Mouse (Mus musculus) C2C12 (cell line): Measurements from ENCODE around the gene Tmem144. TPM values are rescaled to one million over a fixed set of nuclear protein-coding genes. Genes with fewer than 3 reads are reported as not detected.

Experiments
- H3K27me3 ChIP-seq: one replicate; pipeline ENCODE4 v1.6.1; 2011; ENCODE audit not compliant: control insufficient read depth, insufficient read depth, insufficient read length
- H3K36me3 ChIP-seq: one replicate; pipeline ENCODE4 v1.6.1; 2011; ENCODE audit not compliant: control insufficient read depth, insufficient read depth
- H3K4me3 ChIP-seq: one replicate; pipeline ENCODE4 v1.5.1; 2011; ENCODE audit warnings: mild to moderate bottlenecking, control low read depth; ENCODE audit not compliant: poor library complexity, insufficient read depth, severe bottlenecking
- H3K79me2 ChIP-seq: one replicate; pipeline ENCODE4 v1.6.1; 2011; ENCODE audit not compliant: control insufficient read depth, insufficient read depth
- H3K79me3 ChIP-seq: one replicate; pipeline ENCODE4 v1.6.1; 2011; ENCODE audit warnings: low read depth, control low read depth
- H3ac ChIP-seq: one replicate; pipeline ENCODE3; 2011; ENCODE audit warnings: low read depth; ENCODE audit not compliant: control insufficient read depth, insufficient read length
- CEBPB ChIP-seq: IDR thresholded peaks from one replicate; pipeline ENCODE4 v1.6.1; 2011; ENCODE audit warnings: low read depth, mild to moderate bottlenecking, control low read depth, moderate library complexity
- CTCF ChIP-seq: IDR thresholded peaks from one replicate; pipeline ENCODE4 v1.5.1; 2011; ENCODE audit not compliant: control insufficient read depth, insufficient read depth, insufficient read length
- FOSL1 ChIP-seq: IDR thresholded peaks from one replicate; pipeline ENCODE4 v1.8.0; 2011; ENCODE audit warnings: mild to moderate bottlenecking, low read length; ENCODE audit not compliant: poor library complexity, insufficient read depth, severe bottlenecking
- MAX ChIP-seq: IDR thresholded peaks from one replicate; pipeline ENCODE4 v1.6.1; 2011; ENCODE audit warnings: mild to moderate bottlenecking, control low read depth
- MYOD1 ChIP-seq: IDR thresholded peaks from one replicate; pipeline ENCODE4 v1.6.1; 2011; ENCODE audit warnings: low read depth; ENCODE audit not compliant: control insufficient read depth, insufficient read length
- MYOG ChIP-seq: IDR thresholded peaks from one replicate; pipeline ENCODE4 v1.6.1; 2011; ENCODE audit not compliant: control insufficient read depth, insufficient read length; ENCODE audit errors: extremely low read depth
- USF1 ChIP-seq: IDR thresholded peaks from one replicate; pipeline ENCODE4 v1.6.1; 2011; ENCODE audit warnings: low read depth, mild to moderate bottlenecking, control low read depth, moderate library complexity
- polyA plus RNA-seq: library from polyadenylated mRNA; unstranded; fragments of >200 nt; fragmentation: generic; extraction: Trizol; gene quantifications from one replicate; pipeline ENCODE4 v1.2.1, GENCODE M21; 2012; ENCODE audit warnings: missing spikeins

The Tmem144 gene
- polyA plus RNA-seq, 1 experiment, result 1.5 TPM

DNA sequence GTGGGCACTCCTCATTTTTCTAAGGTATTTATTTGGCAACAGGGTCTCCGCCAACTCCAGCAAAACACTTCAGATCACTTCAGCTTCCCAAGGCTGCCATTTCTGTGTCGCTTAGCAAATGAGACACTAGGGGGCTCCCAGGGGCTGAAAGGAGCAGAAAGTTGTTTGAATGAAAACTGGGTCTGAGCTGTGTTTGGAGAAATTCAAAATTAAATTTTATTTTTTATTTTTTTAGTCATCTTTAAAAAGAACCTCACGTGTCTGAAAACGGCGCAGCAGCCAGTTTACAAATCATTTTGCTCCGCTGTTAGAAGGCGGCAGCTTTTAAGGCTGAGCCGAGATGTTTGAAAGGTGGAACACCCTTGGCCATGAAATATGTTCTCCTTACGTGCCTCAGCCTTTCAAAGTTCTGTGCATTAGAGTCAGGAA lies 32.2 kb upstream of the Tmem144 start:
- TF ChIP-seq FOSL1, result no peak
- TF ChIP-seq CTCF, result peak; percentile 43
- H3K36me3 ChIP-seq, result no peaks in the 10 kb centered on the region
- H3K4me3 ChIP-seq, result no peak overlapping the region
- no peak overlapping the region for H3ac ChIP-seq
- H3K79me2 ChIP-seq, result no peaks in the 10 kb centered on the region
- no peaks in the 10 kb centered on the region for H3K79me3 ChIP-seq
- no peaks in the 10 kb centered on the region for H3K27me3 ChIP-seq

GRCm38 (mm10) chr3:79884305-79884704 lies 31.7 kb upstream of the Tmem144 start, which contains the start of gene Fam198b:
Gene Fam198b (plus strand): TSS chr3:79884533.
- H3K36me3 ChIP-seq, result no peaks in the 10 kb centered on the region
- no peaks in the 10 kb centered on the region for H3K79me2 ChIP-seq
- TF ChIP-seq MAX (no peak), MYOD1 (no peak), CTCF (no peak), MYOG (no peak), USF1 (no peak), FOSL1 (no peak), CEBPB (no peak)
- H3K79me3 ChIP-seq, result no peaks in the 10 kb centered on the region
- H3ac ChIP-seq, result no peak within 1 kb of the TSS
- H3K27me3 ChIP-seq, result no peaks in the 10 kb centered on the region
- H3K4me3 ChIP-seq, result no peak within 1 kb of the TSS

- H3K27me3 ChIP-seq, result no peaks in the 10 kb centered on the region
- no peak overlapping the region for H3K4me3 ChIP-seq
- TF ChIP-seq USF1, result no peak
- TF ChIP-seq FOSL1, result no peak
- peak; percentile 66 for TF ChIP-seq CTCF
- no peak for TF ChIP-seq MYOD1
- no peak overlapping the region for H3ac ChIP-seq
- H3K79me2 ChIP-seq, result no peaks in the 10 kb centered on the region
- no peaks in the 10 kb centered on the region for H3K79me3 ChIP-seq
- no peaks in the 10 kb centered on the region for H3K36me3 ChIP-seq
Observed at GRCm38 (mm10) chr3:79883092-79883491, 30.5 kb upstream of the Tmem144 start.

DNA sequence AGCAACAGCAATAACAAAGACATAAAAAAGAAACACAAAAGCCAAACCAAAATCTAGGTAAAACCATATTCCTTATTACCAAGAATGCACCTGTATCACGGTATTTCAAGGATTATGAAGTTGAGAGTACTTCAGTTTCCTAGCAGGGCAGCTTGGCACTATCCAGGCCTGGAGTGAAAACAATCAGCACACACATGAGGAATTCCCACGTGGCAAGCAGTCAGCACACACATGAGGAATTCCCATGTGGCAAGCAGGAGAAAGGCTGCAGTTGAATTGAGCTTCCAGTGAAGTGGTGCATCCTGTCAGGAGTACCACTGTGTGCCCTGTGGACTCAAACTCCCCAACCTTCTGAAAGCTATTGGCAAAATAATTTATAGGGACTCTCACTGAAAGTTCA lies 29.1 kb upstream of the Tmem144 start:
- Histone ChIP-seq H3K27me3 (no peaks in the 10 kb centered on the region), H3K79me2 (no peaks in the 10 kb centered on the region), H3K36me3 (no peaks in the 10 kb centered on the region), H3ac (no peak overlapping the region), H3K79me3 (no peaks in the 10 kb centered on the region), H3K4me3 (no peak overlapping the region)
- TF ChIP-seq MYOG (no peak), MAX (no peak)

GRCm38 (mm10) chr3:79879246-79879645 lies 26.7 kb upstream of the Tmem144 start:
- Histone ChIP-seq H3K27me3 (no peaks in the 10 kb centered on the region), H3ac (no peak overlapping the region), H3K4me3 (no peak overlapping the region), H3K36me3 (no peaks in the 10 kb centered on the region), H3K79me3 (no peaks in the 10 kb centered on the region), H3K79me2 (no peaks in the 10 kb centered on the region)
- TF ChIP-seq MAX, result no peak
- no peak for TF ChIP-seq CTCF
- TF ChIP-seq USF1, result no peak
- TF ChIP-seq FOSL1, result no peak
- no peak for TF ChIP-seq CEBPB
- no peak for TF ChIP-seq MYOD1
- no peak for TF ChIP-seq MYOG

GRCm38 (mm10) chr3:79878350-79878749 lies 25.8 kb upstream of the Tmem144 start:
- H3ac ChIP-seq, result no peak overlapping the region
- no peaks in the 10 kb centered on the region for H3K79me2 ChIP-seq
- no peak for TF ChIP-seq FOSL1
- no peak for TF ChIP-seq CTCF
- TF ChIP-seq MYOD1, result no peak
- no peak for TF ChIP-seq USF1

More at GRCm38 (mm10) chr3:79878350-79878749, 25.8 kb upstream of the Tmem144 start:
- Histone ChIP-seq H3K4me3 (no peak overlapping the region), H3K36me3 (no peaks in the 10 kb centered on the region), H3K79me3 (no peaks in the 10 kb centered on the region), H3K27me3 (no peaks in the 10 kb centered on the region)
